8 mouse cellular contexts compared by ENCODE assay signal in the genomic region with DNA sequence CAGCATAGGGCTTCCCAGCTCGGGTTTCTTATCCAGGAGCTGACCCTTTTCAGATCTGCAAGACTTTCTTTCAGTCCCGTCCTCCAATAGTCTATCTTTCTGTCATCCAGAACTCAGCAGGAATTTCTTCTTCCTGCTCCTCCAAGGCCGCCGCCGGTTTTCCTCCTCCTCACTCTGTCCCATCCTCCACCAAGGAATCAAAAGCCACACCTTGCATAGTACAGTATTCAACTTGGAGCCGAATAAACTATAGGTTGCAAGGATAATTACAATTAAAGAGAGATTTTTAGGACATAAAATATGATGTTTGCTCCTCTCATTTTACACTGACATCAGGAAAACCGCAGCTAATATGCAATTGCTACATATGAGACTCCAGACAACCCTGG. TPM values are rescaled to one million over a fixed set of nuclear protein-coding genes. Genes with fewer than 3 reads are reported as not detected.
DNase-seq lines count a peak whose midpoint lies in the region; ATAC-seq and TF ChIP-seq lines count a peak whose summit lies in the region.
"Not testable (repeated sequence)": the region's sequence is repeated elsewhere in the genome, so short reads cannot be mapped to it uniquely, and the experiment has no call there.

No protein-coding gene starts in this region.

- not testable (repeated sequence) for H3K27me3 ChIP-seq in ES-Bruce4 (ENCODE audit: control insufficient read depth, insufficient read depth, low read length, poor library complexity, severe bottlenecking); forebrain, embryonic 16.5 days (replicated peaks; ENCODE audit: control insufficient read depth, insufficient read depth, low read length); hindbrain, embryonic 12.5 days; lung, embryonic 14.5 days (ENCODE audit: insufficient read depth, low read length); myocyte (ENCODE audit: control insufficient read depth, insufficient read depth, insufficient read length); testis, adult 2 months (ENCODE audit: control insufficient read depth, insufficient read depth, low read length)

- WGBS in forebrain, embryonic 16.5 days = 7% methylated on average over 7 of the region's 7 CpGs
- WGBS in hindbrain, embryonic 12.5 days = 5% methylated on average over 7 of the region's 7 CpGs
- 3% methylated on average over 7 of the region's 7 CpGs for WGBS in large intestine, adult 2 months
- WGBS in lung, embryonic 14.5 days = 6% methylated on average over 7 of the region's 7 CpGs

- peak; percentile 77 for ATAC-seq in forebrain, embryonic 16.5 days
- peak; percentile 90 for ATAC-seq in hindbrain, embryonic 12.5 days (ENCODE audit: low FRiP score)
- peak; percentile 84; the same call in 1 of the 2 replicates for ATAC-seq in lung, embryonic 14.5 days (ENCODE audit: insufficient read depth)

- not testable (repeated sequence) for H3K4me1 ChIP-seq in ES-Bruce4 (ENCODE audit: control insufficient read depth, insufficient read depth, low read length); forebrain, embryonic 16.5 days (replicated peaks; ENCODE audit: control insufficient read depth, insufficient read depth, low read length); hindbrain, embryonic 12.5 days; lung, embryonic 14.5 days (ENCODE audit: insufficient read depth); testis, adult 2 months (ENCODE audit: control insufficient read depth, insufficient read depth, low read length)

- H3K36me3 ChIP-seq in ES-Bruce4 (ENCODE audit: control insufficient read depth, insufficient read depth, low read length, poor library complexity, severe bottlenecking); forebrain, embryonic 16.5 days (ENCODE audit: control insufficient read depth, insufficient read depth); hindbrain, embryonic 12.5 days; lung, embryonic 14.5 days (ENCODE audit: insufficient read depth); myocyte (ENCODE audit: control insufficient read depth, insufficient read depth); testis, adult 2 months (ENCODE audit: control insufficient read depth, insufficient read depth, low read length): not testable (repeated sequence)

- not testable (repeated sequence) for TF ChIP-seq POLR2A in ES-Bruce4 (IDR thresholded peaks at IDR 0.05; ENCODE audit: insufficient read depth, low read length); myocyte (IDR thresholded peaks at IDR 0.05; ENCODE audit: insufficient read length, low read depth); testis, adult 2 months (IDR thresholded peaks at IDR 0.05; ENCODE audit: control insufficient read depth, low read depth, low read length)

- not testable (repeated sequence) for TF ChIP-seq EP300 in ES-Bruce4 (IDR thresholded peaks at IDR 0.05; ENCODE audit: insufficient read depth, low read depth, low read length)

- not testable (repeated sequence) for H3K9me3 ChIP-seq in ES-Bruce4 (replicated peaks; ENCODE audit: control insufficient read depth, insufficient read depth, low read length, poor library complexity, severe bottlenecking); forebrain, embryonic 16.5 days (ENCODE audit: control insufficient read depth, low read length); hindbrain, embryonic 12.5 days (replicated peaks); lung, embryonic 14.5 days (ENCODE audit: low read depth, low read length)

- TF ChIP-seq CTCF in ES-Bruce4 (IDR thresholded peaks at IDR 0.05; ENCODE audit: low read depth, low read length); lung, embryonic 14.5 days (IDR thresholded peaks at IDR 0.05; ENCODE audit: low read depth); testis, adult 2 months (IDR thresholded peaks at IDR 0.05; ENCODE audit: control insufficient read depth, insufficient read depth, insufficient replicate concordance, low read depth, low read length): not testable (repeated sequence)

- peak overlapping the region; percentile 72; the same call in 1 of the 2 replicates for H3K9ac ChIP-seq in ES-Bruce4 (ENCODE audit: low read depth, poor library complexity, severe bottlenecking)
- H3K9ac ChIP-seq in forebrain, embryonic 16.5 days (replicated peaks; ENCODE audit: low read depth, low read length) = peak overlapping the region; percentile 63
- 0 out of 2 replicates have a peak overlapping the region, but pooled peaks have one; percentile 45 for H3K9ac ChIP-seq in hindbrain, embryonic 12.5 days
- not testable (repeated sequence) for H3K9ac ChIP-seq in lung, embryonic 14.5 days

- H3K27ac ChIP-seq in ES-Bruce4 (ENCODE audit: insufficient read depth, low read length); forebrain, embryonic 16.5 days (ENCODE audit: low read length); hindbrain, embryonic 12.5 days; lung, embryonic 14.5 days (ENCODE audit: low read depth); testis, adult 2 months (ENCODE audit: control insufficient read depth, insufficient read depth, low read depth, low read length): not testable (repeated sequence)

- H3K4me3 ChIP-seq in ES-Bruce4 (ENCODE audit: low read depth, low read length) (peak overlapping the region; percentile 98), myocyte (peak overlapping the region; percentile 14)
- H3K4me3 ChIP-seq in forebrain, embryonic 16.5 days (replicated peaks; ENCODE audit: low read length) = peak overlapping the region; percentile 53
- H3K4me3 ChIP-seq in hindbrain, embryonic 12.5 days = peak overlapping the region; percentile 47
- H3K4me3 ChIP-seq in lung, embryonic 14.5 days (ENCODE audit: low read depth, low read length) = peak overlapping the region; percentile 42
- H3K4me3 ChIP-seq in testis, adult 2 months (ENCODE audit: control insufficient read depth, low read depth, low read length) = peak overlapping the region; percentile 81

- not testable (repeated sequence) for H3ac ChIP-seq in myocyte (ENCODE audit: control insufficient read depth, insufficient read length)

- DNase-seq in embryo, embryonic 11 days = peak; percentile 28
- DNase-seq in large intestine, adult 2 months (ENCODE audit: low read depth, low spot score) = peak; percentile 1
- DNase-seq in lung, embryonic 14.5 days = peak; percentile 8

- not testable (repeated sequence) for H3K79me2 ChIP-seq in myocyte (ENCODE audit: control insufficient read depth, insufficient read depth)

- H3K4me2 ChIP-seq in forebrain, embryonic 16.5 days (ENCODE audit: low read length) = peak overlapping the region; percentile 55
- peak overlapping the region; percentile 52 for H3K4me2 ChIP-seq in hindbrain, embryonic 12.5 days (replicated peaks)
- H3K4me2 ChIP-seq in lung, embryonic 14.5 days = peak overlapping the region; percentile 57
- peak overlapping the region; percentile 52 for H3K4me2 ChIP-seq in myocyte (ENCODE audit: low read depth)

RNA-seq across cellular contexts. Expression of a gene that starts 0.3 kb away (rescaled TPM):
- polyA plus RNA-seq in ES-Bruce4 (2011; ENCODE audit: insufficient read depth, insufficient read length, low read depth, missing spikeins) (7.2 and 8.5 TPM in 2 replicates), myocyte (2012; fragmentation: generic; extraction: Trizol) (0.19 TPM)
- polyA plus RNA-seq in forebrain, embryonic 16.5 days (2015; fragmentation: Nextera tagmentation; extraction: Ambion mirVana) = 12.0 and 13.3 TPM in 2 replicates
- polyA plus RNA-seq in hindbrain, embryonic 12.5 days (2016; fragmentation: Nextera tagmentation; extraction: Ambion mirVana) = 9.9 and 11.5 TPM in 2 replicates
- polyA plus RNA-seq in large intestine, adult 2 months (2012; rRNA removed) = 0.19 and 0.36 TPM in 2 replicates
- polyA plus RNA-seq in lung, embryonic 14.5 days (2014; fragmentation: Nextera tagmentation; extraction: Ambion mirVana) = 15.3 and 16.0 TPM in 2 replicates
- not detected in 2 replicates for polyA plus RNA-seq in testis, adult 2 months (2012; rRNA removed)

RNA-seq across cellular contexts. Expression of a gene that starts 53.3 kb away (rescaled TPM):
- polyA plus RNA-seq in ES-Bruce4 (2011; ENCODE audit: insufficient read depth, insufficient read length, low read depth, missing spikeins) = 47.1 and 52.0 TPM in 2 replicates
- polyA plus RNA-seq in forebrain, embryonic 16.5 days (2015; fragmentation: Nextera tagmentation; extraction: Ambion mirVana) = 14.3 and 15.0 TPM in 2 replicates
- polyA plus RNA-seq in hindbrain, embryonic 12.5 days (2016; fragmentation: Nextera tagmentation; extraction: Ambion mirVana) = 16.7 and 17.9 TPM in 2 replicates
- polyA plus RNA-seq in large intestine, adult 2 months (2012; rRNA removed) = 1.0 and 1.3 TPM in 2 replicates
- 23.3 and 24.5 TPM in 2 replicates for polyA plus RNA-seq in lung, embryonic 14.5 days (2014; fragmentation: Nextera tagmentation; extraction: Ambion mirVana)
- 0.80 TPM for polyA plus RNA-seq in myocyte (2012; fragmentation: generic; extraction: Trizol)
- polyA plus RNA-seq in testis, adult 2 months (2012; rRNA removed) = 0.64 and 1.2 TPM in 2 replicates

Comparison
In these comparisons a context has a peak if more than half of its experiments do, and no peak if none do; other contexts are left out.
1. H3K4me3 ChIP-seq: peak in every context shown above with its lines; median percentile 98 in ES-Bruce4; 81 in testis, adult 2 months; 53 in forebrain, embryonic 16.5 days; 47 in hindbrain, embryonic 12.5 days; 42 in lung, embryonic 14.5 days; 14 in myocyte.